Comparison of ENCODE assay signal across 9 mouse cellular contexts in the genomic region with DNA sequence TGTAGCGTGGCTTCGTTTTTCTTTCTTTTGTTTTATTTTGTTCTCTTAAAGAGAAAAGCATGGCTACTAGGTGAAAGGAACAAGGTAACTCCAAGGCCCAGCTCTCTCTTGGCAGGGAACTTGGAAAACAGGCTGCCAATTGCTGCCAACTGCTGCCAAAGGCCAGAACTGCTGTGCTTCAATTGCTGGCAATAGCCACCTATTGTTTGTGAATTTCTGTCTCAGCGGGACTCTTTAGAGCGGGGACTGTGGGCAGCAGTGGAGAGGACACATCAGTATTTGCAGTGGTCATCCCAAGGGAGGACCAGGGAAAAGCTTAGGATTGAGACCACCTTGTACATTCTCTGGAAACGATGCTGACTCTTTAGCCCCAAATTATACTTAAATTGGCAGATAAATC.
DNase-seq lines count a peak whose midpoint lies in the region; ATAC-seq and TF ChIP-seq lines count a peak whose summit lies in the region.
"Had no signal": no experiment of that assay in that cellular context is flagged by ENCODE, and none has a peak within 500 bp of the region (broad histone marks: within the 10 kb centered on the region; RNA-seq: fewer than 3 reads in every experiment).

No protein-coding gene starts in this region.

- TF ChIP-seq CTCF in lung, adult 2 months (IDR thresholded peaks at IDR 0.05; ENCODE audit: insufficient read depth, low read length) = no peak

- H3K9ac ChIP-seq in forebrain, embryonic 13.5 days = no peak overlapping the region
- H3K9ac ChIP-seq in forebrain, embryonic 12.5 days = no peak overlapping the region
- no peak overlapping the region for H3K9ac ChIP-seq in intestine, embryonic 15.5 days

- H3K36me3 ChIP-seq in forebrain, embryonic 13.5 days (ENCODE audit: poor library complexity, severe bottlenecking) = no peaks in the 10 kb centered on the region
- no peaks in the 10 kb centered on the region for H3K36me3 ChIP-seq in forebrain, embryonic 12.5 days (replicated peaks)
- no peaks in the 10 kb centered on the region for H3K36me3 ChIP-seq in intestine, embryonic 15.5 days

- no peaks in the 10 kb centered on the region for H3K9me3 ChIP-seq in forebrain, embryonic 13.5 days (replicated peaks)
- H3K9me3 ChIP-seq in forebrain, embryonic 12.5 days = no peaks in the 10 kb centered on the region
- no peaks in the 10 kb centered on the region for H3K9me3 ChIP-seq in intestine, embryonic 15.5 days

- peaks cover 28% of the 10 kb centered on the region for H3K4me1 ChIP-seq in forebrain, embryonic 13.5 days
- peaks cover 20% of the 10 kb centered on the region for H3K4me1 ChIP-seq in forebrain, embryonic 12.5 days
- no peaks in the 10 kb centered on the region for H3K4me1 ChIP-seq in lung, adult 2 months (ENCODE audit: control insufficient read depth, insufficient read depth, low read length)
- no peaks in the 10 kb centered on the region for H3K4me1 ChIP-seq in intestine, embryonic 15.5 days (replicated peaks)

- peak; percentile 5 for DNase-seq in lung, adult 2 months
- DNase-seq in lung, postnatal 4 days = no peak
- peak; percentile 82 to 84 for DNase-seq in cerebellum, postnatal 25 days
- peak; percentile 30 to 55 for DNase-seq in kidney, postnatal 36 days
- DNase-seq in thymus, adult 18-20 months = no peak

- H3K27me3 ChIP-seq in forebrain, embryonic 13.5 days = no peaks in the 10 kb centered on the region
- H3K27me3 ChIP-seq in forebrain, embryonic 12.5 days = no peaks in the 10 kb centered on the region
- H3K27me3 ChIP-seq in intestine, embryonic 15.5 days (replicated peaks) = no peaks in the 10 kb centered on the region

- ATAC-seq in forebrain, embryonic 13.5 days = peak; percentile 76
- ATAC-seq in forebrain, embryonic 12.5 days (ENCODE audit: low FRiP score) = no peak
- ATAC-seq in intestine, embryonic 15.5 days = no peak

- 29% methylated on average over 5 of the region's 5 CpGs for WGBS in forebrain, embryonic 13.5 days
- 38% methylated on average over 5 of the region's 5 CpGs for WGBS in forebrain, embryonic 12.5 days
- 61% methylated on average over 5 of the region's 5 CpGs for WGBS in lung, adult 2 months
- 78% methylated on average over 5 of the region's 5 CpGs for WGBS in intestine, embryonic 15.5 days

- peak overlapping the region; percentile 35; the same call in 1 of the 2 replicates for H3K27ac ChIP-seq in forebrain, embryonic 13.5 days
- H3K27ac ChIP-seq in forebrain, embryonic 12.5 days = no peak overlapping the region
- no peak overlapping the region for H3K27ac ChIP-seq in intestine, embryonic 15.5 days

- no peak overlapping the region for H3K4me3 ChIP-seq in forebrain, embryonic 13.5 days
- no peak overlapping the region for H3K4me3 ChIP-seq in forebrain, embryonic 12.5 days (replicated peaks)
- no peak overlapping the region for H3K4me3 ChIP-seq in lung, adult 2 months (replicated peaks; ENCODE audit: extremely low read depth, low read depth, low read length)
- H3K4me3 ChIP-seq in intestine, embryonic 15.5 days (replicated peaks) = no peak overlapping the region
- H3K4me3 ChIP-seq: myocyte had no signal

- no peak overlapping the region for H3K4me2 ChIP-seq in forebrain, embryonic 13.5 days
- H3K4me2 ChIP-seq in forebrain, embryonic 12.5 days = no peak overlapping the region
- H3K4me2 ChIP-seq in intestine, embryonic 15.5 days (replicated peaks) = no peak overlapping the region

- TF ChIP-seq POLR2A in lung, adult 2 months (IDR thresholded peaks at IDR 0.05; ENCODE audit: borderline replicate concordance, extremely low read depth, low read depth, low read length) = no peak

Comparison
In these comparisons a context has a peak if more than half of its experiments do, and no peak if none do; other contexts are left out.
1. DNase-seq: peak in lung, adult 2 months (single experiment), cerebellum, postnatal 25 days (2 of 2) and kidney, postnatal 36 days (2 of 2); none in lung, postnatal 4 days (0 of 2) and thymus, adult 18-20 months (0 of 2).